8 mouse cellular contexts compared by ENCODE assay signal in the genomic region with DNA sequence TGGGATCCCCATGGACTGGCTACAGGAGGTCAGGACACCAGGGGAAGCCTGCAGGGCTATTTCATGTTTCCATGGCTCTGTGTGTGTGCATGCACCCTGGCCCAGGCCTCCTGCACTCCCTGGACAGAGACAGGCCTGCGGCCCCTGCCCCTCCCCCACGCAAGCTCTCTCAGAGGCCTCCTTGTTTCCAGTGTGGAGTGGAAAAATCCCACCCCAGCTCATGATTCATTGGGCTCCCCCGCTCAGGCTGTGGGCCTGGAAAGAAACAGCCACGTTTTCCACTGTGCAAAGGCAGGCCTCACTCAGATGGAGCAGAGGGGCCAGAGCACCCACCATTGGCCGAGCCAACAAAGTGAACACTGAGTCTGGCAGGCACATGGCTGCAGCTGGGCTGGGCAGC. TPM values are rescaled to one million over a fixed set of nuclear protein-coding genes. Genes with fewer than 3 reads are reported as not detected.
DNase-seq lines count a peak whose midpoint lies in the region; ATAC-seq and TF ChIP-seq lines count a peak whose summit lies in the region.

No protein-coding gene starts in this region.

- peak overlapping the region; percentile 49 for H3K9ac ChIP-seq in embryonic facial prominence, embryonic 13.5 days
- H3K9ac ChIP-seq in hindbrain, embryonic 15.5 days: no peak overlapping the region
- peak overlapping the region; percentile 32; the same call in 1 of the 2 replicates for H3K9ac ChIP-seq in limb, embryonic 12.5 days (replicated peaks)
- no peak overlapping the region for H3K9ac ChIP-seq in liver, embryonic 11.5 days (ENCODE audit: low read depth, low read length)

- TF ChIP-seq POLR2A in kidney, adult 2 months (IDR thresholded peaks at IDR 0.05; ENCODE audit: low read depth, low read length): no peak

- peak overlapping the region; percentile 7; the same call in 1 of the 2 replicates for H3K27ac ChIP-seq in kidney, adult 2 months (ENCODE audit: insufficient read depth, low read depth, low read length)
- H3K27ac ChIP-seq in embryonic facial prominence, embryonic 13.5 days: peak overlapping the region; percentile 76
- no peak overlapping the region; the same call in 1 of the 2 replicates for H3K27ac ChIP-seq in hindbrain, embryonic 15.5 days (replicated peaks)
- peak overlapping the region; percentile 87 for H3K27ac ChIP-seq in limb, embryonic 12.5 days
- H3K27ac ChIP-seq in liver, embryonic 11.5 days (ENCODE audit: low read depth, low read length): no peak overlapping the region

- H3K4me3 ChIP-seq in kidney, adult 2 months (ENCODE audit: insufficient read depth, low read depth, low read length): no peak overlapping the region
- H3K4me3 ChIP-seq in embryonic facial prominence, embryonic 13.5 days: no peak overlapping the region
- H3K4me3 ChIP-seq in hindbrain, embryonic 15.5 days: no peak overlapping the region
- H3K4me3 ChIP-seq in limb, embryonic 12.5 days (replicated peaks): no peak overlapping the region
- no peak overlapping the region for H3K4me3 ChIP-seq in liver, embryonic 11.5 days (ENCODE audit: low read depth, low read length)

- no peak overlapping the region for H3K4me2 ChIP-seq in embryonic facial prominence, embryonic 13.5 days
- no peak overlapping the region for H3K4me2 ChIP-seq in hindbrain, embryonic 15.5 days
- H3K4me2 ChIP-seq in limb, embryonic 12.5 days: no peak overlapping the region
- H3K4me2 ChIP-seq in liver, embryonic 11.5 days: no peak overlapping the region

- no peaks in the 10 kb centered on the region for H3K27me3 ChIP-seq in kidney, adult 2 months (replicated peaks; ENCODE audit: control insufficient read depth, insufficient read depth, low read length)
- no peaks in the 10 kb centered on the region for H3K27me3 ChIP-seq in embryonic facial prominence, embryonic 13.5 days
- H3K27me3 ChIP-seq in hindbrain, embryonic 15.5 days: no peaks in the 10 kb centered on the region
- H3K27me3 ChIP-seq in limb, embryonic 12.5 days: no peaks in the 10 kb centered on the region
- no peaks in the 10 kb centered on the region for H3K27me3 ChIP-seq in liver, embryonic 11.5 days (replicated peaks; ENCODE audit: control insufficient read depth, insufficient read depth, low read length)

- TF ChIP-seq CTCF in kidney, adult 2 months (conservative IDR thresholded peaks at IDR 0.05; ENCODE audit: insufficient read depth, insufficient read length, low read depth, low read length): no peak

- no peaks in the 10 kb centered on the region for H3K36me3 ChIP-seq in kidney, adult 2 months (ENCODE audit: control insufficient read depth, insufficient read depth, low read length)
- peaks cover 66% of the 10 kb centered on the region for H3K36me3 ChIP-seq in embryonic facial prominence, embryonic 13.5 days
- H3K36me3 ChIP-seq in hindbrain, embryonic 15.5 days: no peaks in the 10 kb centered on the region
- H3K36me3 ChIP-seq in limb, embryonic 12.5 days: peaks cover 71% of the 10 kb centered on the region
- peaks cover 3% of the 10 kb centered on the region; the same call in 1 of the 2 replicates for H3K36me3 ChIP-seq in liver, embryonic 11.5 days (ENCODE audit: control insufficient read depth, insufficient read depth, low read length)

- H3K4me1 ChIP-seq in kidney, adult 2 months (ENCODE audit: control insufficient read depth, insufficient read depth, low read length): peaks cover 59% of the 10 kb centered on the region
- peaks cover 82% of the 10 kb centered on the region for H3K4me1 ChIP-seq in embryonic facial prominence, embryonic 13.5 days
- peaks cover 54% of the 10 kb centered on the region for H3K4me1 ChIP-seq in hindbrain, embryonic 15.5 days (replicated peaks)
- peaks cover 45% of the 10 kb centered on the region for H3K4me1 ChIP-seq in limb, embryonic 12.5 days (replicated peaks)
- 0 out of 2 replicates have a peak, but pooled peaks cover 2% of the 10 kb centered on the region for H3K4me1 ChIP-seq in liver, embryonic 11.5 days (replicated peaks; ENCODE audit: control insufficient read depth, insufficient read depth, low read length)

- 56% methylated on average over 5 of the region's 5 CpGs for WGBS in kidney, adult 2 months
- WGBS in embryonic facial prominence, embryonic 13.5 days: 49% methylated on average over 5 of the region's 5 CpGs
- 43% methylated on average over 5 of the region's 5 CpGs for WGBS in hindbrain, embryonic 15.5 days
- 53% methylated on average over 5 of the region's 5 CpGs for WGBS in limb, embryonic 12.5 days
- 55% methylated on average over 5 of the region's 5 CpGs for WGBS in liver, embryonic 11.5 days

- ATAC-seq in embryonic facial prominence, embryonic 13.5 days (ENCODE audit: insufficient number of reproducible peaks, insufficient read depth, low FRiP score, low TSS enrichment, low read depth): peak; percentile 45
- peak; percentile 29; the same call in 1 of the 2 replicates for ATAC-seq in hindbrain, embryonic 15.5 days (ENCODE audit: low FRiP score, low read depth)
- ATAC-seq in limb, embryonic 12.5 days (ENCODE audit: insufficient number of reproducible peaks, insufficient read depth, low FRiP score, low TSS enrichment, low read depth): peak; percentile 71
- no peak for ATAC-seq in liver, embryonic 11.5 days (replicated peaks; ENCODE audit: low FRiP score)

- no peak for DNase-seq in kidney, adult 2 months
- no peak for DNase-seq in kidney, adult 8-10 months
- peak; percentile 71 for DNase-seq in right cerebral cortex, postnatal 25 days
- no peak for DNase-seq in spleen, adult 18-20 months
- no peak for DNase-seq in liver, embryonic 11.5 days (ENCODE audit: low spot score)

- no peaks in the 10 kb centered on the region for H3K9me3 ChIP-seq in embryonic facial prominence, embryonic 13.5 days
- H3K9me3 ChIP-seq in hindbrain, embryonic 15.5 days: no peaks in the 10 kb centered on the region
- H3K9me3 ChIP-seq in limb, embryonic 12.5 days: no peaks in the 10 kb centered on the region
- no peaks in the 10 kb centered on the region for H3K9me3 ChIP-seq in liver, embryonic 11.5 days (ENCODE audit: control insufficient read depth, low read length)

RNA-seq across cellular contexts. Expression of gene Col27a1, which starts 15.1 kb away (rescaled TPM):
- 23.1 and 31.7 TPM in 2 replicates for polyA plus RNA-seq in kidney, adult 2 months (2012; rRNA removed)
- 26.1 and 30.2 TPM in 2 replicates for polyA plus RNA-seq in embryonic facial prominence, embryonic 13.5 days (2015; fragmentation: Nextera tagmentation; extraction: Ambion mirVana)
- polyA plus RNA-seq in hindbrain, embryonic 15.5 days (2015; fragmentation: Nextera tagmentation; extraction: Ambion mirVana): 2.2 and 3.3 TPM in 2 replicates
- 20.5 and 22.6 TPM in 2 replicates for polyA plus RNA-seq in limb, embryonic 12.5 days (2016; fragmentation: Nextera tagmentation; extraction: Ambion mirVana)
- polyA plus RNA-seq in liver, embryonic 11.5 days (2014; fragmentation: Nextera tagmentation; extraction: Ambion mirVana): 5.0 and 6.4 TPM in 2 replicates

RNA-seq across cellular contexts. Expression of gene Kif12, which starts 57.0 kb away (rescaled TPM):
- 187 and 263 TPM in 2 replicates for polyA plus RNA-seq in kidney, adult 2 months (2012; rRNA removed)
- 0.11 TPM in 1 of 2 replicates, not detected in the other for polyA plus RNA-seq in embryonic facial prominence, embryonic 13.5 days (2015; fragmentation: Nextera tagmentation; extraction: Ambion mirVana)
- polyA plus RNA-seq in hindbrain, embryonic 15.5 days (2015; fragmentation: Nextera tagmentation; extraction: Ambion mirVana): 0.09 and 0.10 TPM in 2 replicates
- polyA plus RNA-seq in limb, embryonic 12.5 days (2016; fragmentation: Nextera tagmentation; extraction: Ambion mirVana): 0.14 TPM in 1 of 2 replicates, not detected in the other
- polyA plus RNA-seq in liver, embryonic 11.5 days (2014; fragmentation: Nextera tagmentation; extraction: Ambion mirVana): 7.9 and 9.0 TPM in 2 replicates

Comparison
In these comparisons a context has a peak if more than half of its experiments do, and no peak if none do; other contexts are left out.
1. H3K27ac ChIP-seq: peak in kidney, adult 2 months (single experiment), embryonic facial prominence, embryonic 13.5 days (single experiment) and limb, embryonic 12.5 days (single experiment); none in hindbrain, embryonic 15.5 days (single experiment) and liver, embryonic 11.5 days (single experiment).
2. H3K9ac ChIP-seq: peak in embryonic facial prominence, embryonic 13.5 days (single experiment) and limb, embryonic 12.5 days (single experiment); none in hindbrain, embryonic 15.5 days (single experiment) and liver, embryonic 11.5 days (single experiment).
3. RNA of gene Kif12, which starts 57.0 kb away (polyA plus RNA-seq): 187 to 263 TPM in kidney, adult 2 months; 7.9 to 9.0 TPM in liver, embryonic 11.5 days, 0.14 TPM in limb, embryonic 12.5 days, 0.09 to 0.10 TPM in hindbrain, embryonic 15.5 days and 0.11 TPM in embryonic facial prominence, embryonic 13.5 days; every median in the first group is over 10 times any median in the second.